Mouse (Mus musculus) intestine, embryonic 15.5 days (tissue): Measurements from ENCODE around the gene Kctd14. TPM values are rescaled to one million over a fixed set of nuclear protein-coding genes. Genes with fewer than 3 reads are reported as not detected.
A peak's percentile ranks its signal among the peaks of the same experiment; 100 is the strongest.
"Not testable (repeated sequence)": the region's sequence is repeated elsewhere in the genome, so short reads cannot be mapped to it uniquely, and the experiment has no call there.

Experiments
- ATAC-seq: fragments of 200-750 bp; cut with Nextera tagmentation; 2 replicates; pipeline ENCODE4 v1.8.0; 2017; ENCODE audit warnings: moderate TSS enrichment, moderate library complexity
- H3K27ac ChIP-seq: fragments of 300-500 bp; sonication (generic); 2 replicates; pipeline ENCODE4 v1.5.1; 2015; ENCODE audit warnings: mild to moderate bottlenecking, inconsistent platforms
- H3K27me3 ChIP-seq: fragments of 300-500 bp; sonication (generic); replicated peaks from 2 replicates; pipeline ENCODE4 v1.6.1; 2015; ENCODE audit warnings: inconsistent platforms
- H3K36me3 ChIP-seq: fragments of 300-500 bp; sonication (generic); 2 replicates; pipeline ENCODE4 v1.6.1; 2015; ENCODE audit warnings: inconsistent platforms
- H3K4me1 ChIP-seq: fragments of 300-500 bp; sonication (generic); replicated peaks from 2 replicates; pipeline ENCODE4 v1.6.1; 2015; ENCODE audit warnings: inconsistent platforms
- H3K4me2 ChIP-seq: fragments of 300-500 bp; sonication (generic); replicated peaks from 2 replicates; pipeline ENCODE4 v1.6.1; 2015; ENCODE audit warnings: mild to moderate bottlenecking, inconsistent platforms
- H3K4me3 ChIP-seq: fragments of 300-500 bp; sonication (generic); replicated peaks from 2 replicates; pipeline ENCODE4 v1.5.1; 2015; ENCODE audit warnings: inconsistent platforms
- H3K9ac ChIP-seq: fragments of 300-500 bp; sonication (generic); 2 replicates; pipeline ENCODE4 v1.6.1; 2015; ENCODE audit warnings: inconsistent platforms
- H3K9me3 ChIP-seq: fragments of 300-500 bp; sonication (generic); 2 replicates; pipeline ENCODE4 v1.6.1; 2016; ENCODE audit warnings: inconsistent platforms
- WGBS: fragments of 180-500 bp; shearing (Covaris S2); methylation state at CpG from one replicate; pipeline ENCODE4 v1.1.7; 2015; 5-methylcytosine and 5-hydroxymethylcytosine counted together
- polyA plus RNA-seq: library from polyadenylated mRNA; unstranded; fragments of >200 nt; fragmentation: Nextera tagmentation; extraction: Ambion mirVana; gene quantifications from 2 replicates; pipeline ENCODE4 v1.2.1, GENCODE M21; 2015

The Kctd14 gene
- polyA plus RNA-seq, 1 experiment from 2014 or later: 4.5 TPM

DNA sequence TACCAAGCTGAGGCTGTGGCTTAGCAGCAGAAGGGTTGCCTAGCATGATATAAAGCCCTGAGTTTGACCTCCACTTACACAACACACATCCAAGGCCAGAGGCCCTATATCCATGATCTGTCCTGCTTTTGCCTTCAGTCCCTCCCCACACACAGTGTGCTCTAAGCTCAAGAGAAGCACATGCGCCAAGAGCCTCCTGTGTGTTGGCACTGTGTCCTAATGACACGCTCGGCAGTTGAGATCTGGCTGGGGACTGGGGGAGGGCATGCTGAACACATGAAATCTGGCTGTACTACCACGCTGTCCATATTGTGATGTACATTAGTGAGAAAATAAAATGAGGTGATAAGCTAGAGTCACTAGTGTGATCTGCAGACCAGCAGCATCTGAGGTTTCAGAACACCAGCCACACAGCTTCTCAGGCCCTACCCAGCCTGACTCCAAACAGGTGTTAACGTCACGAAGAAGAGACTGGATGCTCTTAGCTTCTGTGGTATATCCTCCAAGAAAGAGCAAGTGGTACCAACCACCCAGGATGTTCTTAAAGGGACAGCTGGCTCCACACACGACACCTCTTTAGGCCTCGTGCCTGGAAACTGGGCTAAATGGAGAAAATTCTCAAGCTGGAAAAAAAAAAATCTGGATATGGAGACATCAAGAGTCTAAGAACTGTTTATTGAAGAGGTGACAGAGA, 30.0 kb upstream of the Kctd14 start:
- no peaks in the 10 kb centered on the region for H3K36me3 ChIP-seq
- WGBS: 76% methylated on average over 8 of the region's 8 CpGs
- no peak overlapping the region for H3K9ac ChIP-seq
- no peaks in the 10 kb centered on the region for H3K27me3 ChIP-seq
- H3K4me1 ChIP-seq: no peaks in the 10 kb centered on the region
- H3K4me3 ChIP-seq: no peak overlapping the region
- H3K27ac ChIP-seq: no peak overlapping the region
- no peak for ATAC-seq
- H3K4me2 ChIP-seq: no peak overlapping the region
- no peaks in the 10 kb centered on the region for H3K9me3 ChIP-seq

DNA sequence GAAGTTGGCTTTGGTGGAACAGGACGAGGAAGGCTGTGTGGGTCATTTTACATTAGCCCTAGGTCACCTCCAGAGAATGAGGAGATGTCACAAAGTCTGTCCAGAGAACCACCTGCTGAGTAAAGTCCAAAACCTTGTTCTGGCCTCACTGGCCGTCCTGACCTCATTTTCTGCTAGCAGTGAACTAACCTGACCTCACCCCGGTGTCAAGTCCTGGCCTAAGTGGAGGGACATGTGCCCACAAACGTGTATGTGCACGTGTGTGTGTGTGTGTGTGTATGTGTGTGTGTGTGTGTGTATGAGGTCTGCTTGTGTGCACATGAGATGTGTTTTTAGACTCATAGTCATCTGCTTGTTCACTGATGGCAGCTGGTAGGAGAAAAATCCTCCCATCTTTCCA, 27.4 kb upstream of the Kctd14 start:
- Histone ChIP-seq H3K27ac (no peak overlapping the region), H3K4me3 (no peak overlapping the region), H3K36me3 (no peaks in the 10 kb centered on the region), H3K4me1 (no peaks in the 10 kb centered on the region), H3K27me3 (no peaks in the 10 kb centered on the region), H3K9me3 (no peaks in the 10 kb centered on the region), H3K9ac (no peak overlapping the region), H3K4me2 (no peak overlapping the region)
- WGBS: 56% methylated on average over 5 of the region's 5 CpGs
- no peak for ATAC-seq

DNA sequence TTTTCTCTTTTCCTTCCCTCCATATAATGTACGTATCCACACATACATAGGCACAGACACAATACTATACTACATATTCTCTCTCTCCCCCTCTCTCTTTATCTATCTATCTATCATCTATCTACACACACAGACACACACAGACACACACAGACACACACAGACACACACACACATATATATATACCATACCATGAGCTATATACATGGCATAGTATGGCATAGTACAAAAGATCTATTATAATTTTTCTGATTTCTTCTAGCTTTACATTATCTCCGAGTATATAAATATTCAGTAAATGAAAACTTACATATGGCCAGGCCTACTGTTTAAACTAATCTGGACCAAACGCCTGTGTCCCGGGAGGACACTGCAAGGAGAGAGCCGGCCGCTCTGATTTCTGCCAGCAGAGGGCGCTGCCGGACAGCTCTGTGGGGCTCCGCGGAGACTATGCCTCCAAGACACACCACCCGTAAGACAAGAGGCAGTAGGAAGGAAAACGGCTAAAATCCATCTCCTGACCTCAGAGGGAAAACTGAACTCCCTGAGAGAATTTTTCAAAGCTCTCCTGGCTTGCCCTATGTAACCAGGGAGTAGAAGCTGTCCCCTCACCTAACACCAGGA, 26.4 kb upstream of the Kctd14 start:
- WGBS: 7% methylated on average over 12 of the region's 12 CpGs
- Histone ChIP-seq H3K4me3 (no peak overlapping the region), H3K27me3 (no peaks in the 10 kb centered on the region), H3K36me3 (no peaks in the 10 kb centered on the region), H3K4me1 (peaks cover 5% of the 10 kb centered on the region), H3K27ac (no peak overlapping the region), H3K9ac (no peak overlapping the region), H3K9me3 (no peaks in the 10 kb centered on the region), H3K4me2 (no peak overlapping the region)
- peak; percentile 86 for ATAC-seq

DNA sequence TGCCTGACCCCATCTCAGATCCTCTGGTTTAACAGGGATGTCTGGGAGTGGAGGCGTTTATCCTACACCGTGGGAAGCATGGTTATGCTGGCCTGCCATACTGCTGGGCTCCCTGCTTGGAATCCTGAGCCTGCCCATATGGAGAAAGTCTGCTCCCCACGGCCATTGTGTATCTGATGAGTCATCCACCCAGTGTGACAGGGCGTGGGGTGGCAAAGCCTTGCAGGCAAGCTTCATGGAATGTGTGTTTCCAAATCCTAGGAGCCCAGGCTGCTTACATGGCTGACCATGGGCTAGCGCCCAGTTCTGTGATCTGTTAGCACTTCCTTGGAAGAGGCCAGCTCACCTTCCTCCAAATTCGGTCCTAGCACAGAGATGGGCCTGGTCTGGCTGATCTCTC, 24.6 kb upstream of the Kctd14 start:
- WGBS: 64% methylated on average over 6 of the region's 6 CpGs
- H3K9ac ChIP-seq: no peak overlapping the region

DNA sequence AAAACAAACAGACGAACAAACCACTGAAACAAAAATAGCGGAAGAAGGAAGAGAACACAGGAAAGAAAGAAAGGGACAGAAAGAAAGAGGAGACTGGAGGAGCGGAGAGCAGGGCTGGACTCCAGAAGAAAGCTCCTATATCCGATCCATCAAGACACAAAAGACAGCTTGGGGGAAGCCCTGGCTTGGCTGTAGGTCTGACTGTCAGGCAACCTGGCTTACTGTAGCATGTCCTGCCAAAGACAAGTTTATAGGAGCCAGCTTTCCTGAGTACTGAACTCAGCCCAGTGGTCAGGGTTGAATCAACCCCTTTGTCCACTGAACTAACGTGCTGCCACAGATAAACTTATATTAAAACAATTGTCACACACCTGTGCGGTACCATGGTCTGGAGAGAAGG, 23.8 kb upstream of the Kctd14 start:
- Histone ChIP-seq H3K4me2 (no peak overlapping the region), H3K4me3 (no peak overlapping the region), H3K27ac (no peak overlapping the region), H3K27me3 (no peaks in the 10 kb centered on the region), H3K9me3 (no peaks in the 10 kb centered on the region), H3K9ac (no peak overlapping the region), H3K4me1 (peaks cover 11% of the 10 kb centered on the region), H3K36me3 (no peaks in the 10 kb centered on the region)
- no peak for ATAC-seq
- WGBS: 85% methylated on average over 6 of the region's 6 CpGs

More for the DNA sequence above, 24.6 kb upstream of the Kctd14 start:
- peaks cover 11% of the 10 kb centered on the region for H3K4me1 ChIP-seq
- H3K27me3 ChIP-seq: no peaks in the 10 kb centered on the region
- H3K36me3 ChIP-seq: no peaks in the 10 kb centered on the region
- H3K4me3 ChIP-seq: no peak overlapping the region
- no peaks in the 10 kb centered on the region for H3K9me3 ChIP-seq
- H3K4me2 ChIP-seq: no peak overlapping the region
- ATAC-seq: no peak
- H3K27ac ChIP-seq: no peak overlapping the region

DNA sequence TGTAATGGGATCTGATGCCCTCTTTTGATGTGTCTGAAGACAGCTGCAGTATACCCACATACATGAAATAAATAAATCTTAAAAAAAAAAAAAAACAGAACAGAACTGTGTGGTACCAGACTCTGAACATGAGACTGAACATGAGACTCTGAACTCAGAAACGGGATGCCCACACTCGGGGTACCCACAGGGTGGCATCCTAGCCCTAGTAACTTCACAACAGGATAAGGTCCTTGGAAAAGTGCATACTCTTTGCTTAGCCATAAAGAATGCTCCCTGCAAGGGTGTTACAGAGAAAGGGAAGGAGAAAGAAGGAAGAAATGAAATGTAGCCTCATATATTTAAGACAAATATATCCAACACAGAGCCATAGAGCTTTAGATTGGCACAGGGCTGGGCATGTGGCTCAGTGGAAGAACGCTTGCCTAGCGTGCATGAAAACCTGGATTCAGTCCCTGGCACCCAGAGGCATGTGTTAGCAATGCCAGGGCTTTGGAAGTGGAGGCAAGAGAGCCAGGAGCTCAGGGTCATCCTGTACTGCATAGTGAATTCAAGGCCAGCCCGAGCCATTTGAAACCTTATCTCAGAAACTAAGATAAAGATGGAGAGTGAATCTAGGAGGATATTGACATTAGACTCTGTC, 23.2 kb upstream of the Kctd14 start:
- H3K9me3 ChIP-seq: no peaks in the 10 kb centered on the region
- no peaks in the 10 kb centered on the region for H3K27me3 ChIP-seq
- H3K4me1 ChIP-seq: peaks cover 11% of the 10 kb centered on the region
- no peak overlapping the region for H3K4me2 ChIP-seq
- H3K4me3 ChIP-seq: no peak overlapping the region
- H3K36me3 ChIP-seq: no peaks in the 10 kb centered on the region
- H3K27ac ChIP-seq: no peak overlapping the region
- H3K9ac ChIP-seq: no peak overlapping the region
- WGBS: 69% methylated on average over 5 of the region's 5 CpGs
- no peak for ATAC-seq

DNA sequence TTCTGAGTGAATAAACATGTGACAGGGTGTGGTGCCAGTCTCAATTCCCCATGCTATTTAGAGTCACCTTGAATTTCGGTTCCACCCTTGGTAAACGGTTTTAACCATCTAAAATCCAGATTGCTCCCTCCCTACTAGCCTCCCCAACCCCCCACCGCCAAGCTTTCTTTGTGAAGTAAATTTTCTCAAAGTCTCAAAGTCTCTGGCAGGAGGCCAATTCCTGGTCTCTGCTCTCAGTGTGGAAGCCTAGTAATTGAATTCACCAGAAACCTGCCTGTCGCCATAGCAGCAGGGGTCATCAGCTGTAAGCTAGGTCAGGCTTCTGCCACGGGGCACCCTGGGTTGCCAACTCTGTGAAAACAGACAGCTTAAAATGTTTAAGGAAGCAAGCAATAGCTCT, 21.4 kb upstream of the Kctd14 start:
- peak overlapping the region; percentile 36 for H3K27ac ChIP-seq
- H3K9me3 ChIP-seq: no peaks in the 10 kb centered on the region
- no peak overlapping the region for H3K4me3 ChIP-seq
- H3K9ac ChIP-seq: no peak overlapping the region
- 0 out of 2 replicates have a peak overlapping the region, but pooled peaks have one; percentile 14 for H3K4me2 ChIP-seq
- 2% methylated on average over 5 of the region's 5 CpGs for WGBS
- H3K27me3 ChIP-seq: no peaks in the 10 kb centered on the region
- peaks cover 11% of the 10 kb centered on the region for H3K4me1 ChIP-seq
- H3K36me3 ChIP-seq: no peaks in the 10 kb centered on the region
- ATAC-seq: peak; percentile 78

DNA sequence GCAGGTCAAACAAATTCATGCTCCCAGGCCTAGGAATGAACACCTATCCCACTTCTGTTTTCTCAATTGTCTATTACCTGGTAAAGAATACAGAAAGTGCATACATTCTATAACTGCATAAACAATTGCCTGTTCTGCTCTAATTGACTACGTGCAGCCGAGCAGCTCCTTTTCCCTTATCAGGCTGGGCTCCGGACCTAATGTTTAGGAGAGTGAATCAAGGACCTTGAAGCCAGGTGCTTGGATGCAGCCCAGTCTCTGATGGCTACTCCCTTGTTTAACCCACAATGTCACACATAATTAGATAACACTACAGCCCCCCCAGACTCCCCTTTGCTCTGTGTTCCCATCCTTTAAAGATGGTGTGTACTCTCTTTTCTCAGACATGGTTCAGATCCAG, 17.6 kb upstream of the Kctd14 start:
- H3K27ac ChIP-seq, H3K36me3 ChIP-seq, H3K4me3 ChIP-seq, ATAC-seq, H3K9ac ChIP-seq, H3K4me2 ChIP-seq, H3K9me3 ChIP-seq, H3K27me3 ChIP-seq: not testable (repeated sequence)
- WGBS: 44% methylated on average over 3 of the region's 3 CpGs
- peaks cover 11% of the 10 kb centered on the region for H3K4me1 ChIP-seq

DNA sequence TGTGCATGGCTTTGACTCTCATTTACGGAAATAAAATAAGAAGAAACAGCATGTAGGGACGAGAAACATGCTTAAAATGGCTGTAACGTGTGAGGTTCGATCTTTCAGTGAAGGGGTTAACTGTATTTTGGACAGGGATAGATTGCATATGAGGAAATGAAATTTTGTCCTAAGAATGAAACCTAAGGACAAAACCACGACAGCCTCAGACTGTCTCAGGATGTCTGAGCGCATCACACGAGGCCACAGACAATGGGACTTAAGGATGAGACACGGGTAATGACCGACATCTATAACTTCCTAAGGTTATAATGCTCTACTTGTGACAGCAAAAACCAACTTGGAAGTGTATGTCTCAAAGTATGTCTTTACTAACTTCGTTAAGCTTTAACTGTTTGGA, 16.6 kb upstream of the Kctd14 start:
- H3K27me3 ChIP-seq: no peaks in the 10 kb centered on the region
- no peak for ATAC-seq

DNA sequence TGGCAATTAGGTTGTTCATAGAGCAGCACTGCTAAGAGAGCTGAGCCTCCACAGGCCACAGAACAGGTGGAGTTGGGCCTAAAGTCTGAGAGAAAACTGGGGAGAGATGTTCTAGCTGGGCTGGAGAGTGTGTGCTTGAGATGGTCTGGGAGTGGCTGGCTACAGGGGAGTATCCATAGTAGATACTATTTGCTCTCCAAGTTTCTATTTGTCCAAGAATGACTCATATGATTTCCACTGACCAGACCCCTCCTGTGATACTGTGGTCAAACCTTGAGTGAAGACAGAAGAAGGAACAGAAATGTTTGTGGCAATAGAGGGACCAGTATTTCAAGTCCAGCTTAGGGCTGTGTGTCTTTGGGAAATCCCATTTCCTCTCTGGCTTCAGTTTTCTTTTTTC, 12.1 kb upstream of the Kctd14 start:
- no peak overlapping the region for H3K4me2 ChIP-seq
- H3K36me3 ChIP-seq: no peaks in the 10 kb centered on the region
- peak; percentile 55 for ATAC-seq
- H3K27ac ChIP-seq: no peak overlapping the region
- H3K4me1 ChIP-seq: no peaks in the 10 kb centered on the region
- no peaks in the 10 kb centered on the region for H3K27me3 ChIP-seq
- H3K4me3 ChIP-seq: no peak overlapping the region
- H3K9me3 ChIP-seq: no peaks in the 10 kb centered on the region
- H3K9ac ChIP-seq: no peak overlapping the region

More for the DNA sequence above, 16.6 kb upstream of the Kctd14 start:
- 83% methylated on average over 10 of the region's 10 CpGs for WGBS
- Histone ChIP-seq H3K9me3 (no peaks in the 10 kb centered on the region), H3K4me3 (no peak overlapping the region), H3K36me3 (no peaks in the 10 kb centered on the region), H3K4me1 (peaks cover 8% of the 10 kb centered on the region), H3K9ac (no peak overlapping the region), H3K4me2 (no peak overlapping the region), H3K27ac (no peak overlapping the region)

DNA sequence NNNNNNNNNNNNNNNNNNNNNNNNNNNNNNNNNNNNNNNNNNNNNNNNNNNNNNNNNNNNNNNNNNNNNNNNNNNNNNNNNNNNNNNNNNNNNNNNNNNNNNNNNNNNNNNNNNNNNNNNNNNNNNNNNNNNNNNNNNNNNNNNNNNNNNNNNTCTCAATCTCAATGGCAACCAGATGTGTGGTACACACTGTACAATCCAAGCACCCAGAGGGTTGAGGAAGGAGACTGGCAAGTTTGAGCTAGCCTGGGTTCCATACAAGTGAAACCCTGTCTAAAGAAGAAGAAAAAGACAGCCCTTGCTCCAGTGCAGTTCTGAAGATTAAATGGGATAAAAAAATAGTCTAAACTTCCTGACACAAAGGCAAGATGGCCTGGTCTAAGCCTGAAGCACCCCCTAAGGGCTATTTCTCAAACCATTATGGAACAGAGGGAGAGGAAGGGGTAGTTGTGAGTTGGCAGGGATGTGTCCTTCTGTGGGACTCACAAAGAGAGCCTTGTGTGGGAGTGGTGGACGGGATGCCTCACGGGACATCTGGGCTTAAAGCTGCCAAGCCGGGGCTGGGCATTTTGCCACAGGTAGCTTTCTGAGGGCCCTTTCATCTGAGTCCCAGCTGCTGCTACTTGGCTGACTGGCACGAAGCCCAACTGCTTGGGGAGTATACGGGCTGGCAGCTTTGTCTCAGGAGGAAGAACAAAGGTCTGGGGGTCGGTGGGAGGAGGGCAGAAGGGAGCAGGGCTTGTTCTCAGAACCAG, 4.8 kb upstream of the Kctd14 start:
- no peak overlapping the region for H3K9ac ChIP-seq
- peak; percentile 76 for ATAC-seq

DNA sequence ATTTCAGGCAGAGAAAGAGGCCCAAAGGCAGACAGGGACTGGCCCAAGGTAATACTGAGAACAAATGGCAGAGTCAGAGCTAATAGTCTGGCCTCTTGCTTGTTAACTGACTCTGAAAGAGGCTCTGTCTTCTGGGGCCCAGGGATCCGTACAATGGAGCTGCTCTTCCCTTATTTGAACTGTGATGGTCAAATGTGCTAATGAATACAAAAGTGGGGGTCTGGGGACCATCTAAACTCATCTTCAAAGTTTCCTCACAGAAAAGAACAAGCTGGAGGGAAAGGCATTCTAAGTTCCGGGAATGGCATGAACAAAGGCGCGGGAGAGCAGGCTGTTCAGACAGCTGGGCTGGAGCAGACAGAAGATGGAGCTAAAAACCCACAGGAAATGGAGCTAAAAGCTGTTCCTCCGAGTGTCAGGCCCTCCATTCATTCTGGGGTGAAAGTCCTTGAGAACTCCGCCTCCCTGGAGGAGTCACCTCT, 4.0 kb upstream of the Kctd14 start:
- no peaks in the 10 kb centered on the region for H3K9me3 ChIP-seq
- no peak overlapping the region for H3K9ac ChIP-seq
- 51% methylated on average over 6 of the region's 6 CpGs for WGBS
- H3K27ac ChIP-seq: peak overlapping the region; percentile 45
- no peak overlapping the region for H3K4me2 ChIP-seq
- peak; percentile 66 for ATAC-seq
- no peaks in the 10 kb centered on the region for H3K36me3 ChIP-seq
- H3K4me1 ChIP-seq: 0 out of 2 replicates have a peak, but pooled peaks cover 4% of the 10 kb centered on the region
- H3K27me3 ChIP-seq: no peaks in the 10 kb centered on the region
- H3K4me3 ChIP-seq: no peak overlapping the region

More for the DNA sequence above, 4.8 kb upstream of the Kctd14 start:
- Histone ChIP-seq H3K36me3 (no peaks in the 10 kb centered on the region), H3K4me3 (no peak overlapping the region), H3K27me3 (no peaks in the 10 kb centered on the region), H3K9me3 (no peaks in the 10 kb centered on the region), H3K27ac (peak overlapping the region; percentile 45), H3K4me2 (no peak overlapping the region), H3K4me1 (0 out of 2 replicates have a peak, but pooled peaks cover 4% of the 10 kb centered on the region)
- WGBS: 45% methylated on average over 6 of the region's 6 CpGs
